Mouse (Mus musculus) small intestine, adult 2 months (tissue): ENCODE results near the gene Clybl. TPM values are rescaled to one million over a fixed set of nuclear protein-coding genes. Genes with fewer than 3 reads are reported as not detected.

ENCODE experiments used
- H3K27ac ChIP-seq: fragments of 200-500 bp; 2 replicates; pipeline ENCODE4 v1.5.1; 2012; ENCODE audit warnings: low read depth, low read length, control low read depth, inconsistent platforms; ENCODE audit not compliant: insufficient read depth
- H3K27me3 ChIP-seq: fragments of 200-500 bp; 2 replicates; pipeline ENCODE4 v1.6.1; 2012; ENCODE audit warnings: mild to moderate bottlenecking, moderate library complexity, low read length, inconsistent platforms; ENCODE audit not compliant: control insufficient read depth, insufficient read depth
- H3K36me3 ChIP-seq: fragments of 200-500 bp; 2 replicates; pipeline ENCODE4 v1.6.1; 2012; ENCODE audit warnings: mild to moderate bottlenecking, low read length, control low read depth, inconsistent platforms; ENCODE audit not compliant: control insufficient read depth, insufficient read depth
- H3K4me1 ChIP-seq: fragments of 200-500 bp; 2 replicates; pipeline ENCODE4 v1.6.1; 2012; ENCODE audit warnings: low read length, inconsistent platforms, mixed read lengths; ENCODE audit not compliant: control insufficient read depth, insufficient read depth, insufficient read length
- H3K4me3 ChIP-seq: fragments of 200-500 bp; 2 replicates; pipeline ENCODE4 v1.5.1; 2012; ENCODE audit warnings: low read depth, mild to moderate bottlenecking, control low read depth, inconsistent platforms, low read length, moderate library complexity
- CTCF ChIP-seq: fragments of 200-500 bp; IDR thresholded peaks from 2 replicates; pipeline ENCODE4 v1.5.1; 2012; ENCODE audit warnings: low read depth, mild to moderate bottlenecking, control low read depth, inconsistent platforms, low read length, moderate library complexity, mixed read lengths; ENCODE audit not compliant: insufficient replicate concordance, insufficient read length; ENCODE audit errors: extremely low read depth
- POLR2A ChIP-seq: fragments of 200-500 bp; IDR thresholded peaks from 2 replicates; pipeline ENCODE4 v1.6.1; 2012; ENCODE audit warnings: low read depth, mild to moderate bottlenecking, control low read depth, inconsistent platforms, low read length, moderate library complexity
- WGBS: fragments of 180-500 bp; shearing (Covaris S2); methylation state at CpG from one replicate; pipeline ENCODE4 v1.1.7; 2018; 5-methylcytosine and 5-hydroxymethylcytosine counted together
- polyA plus RNA-seq: library from polyadenylated mRNA; depleted of rRNA; stranded (reverse); fragments of >200 nt; gene quantifications from 2 replicates; pipeline ENCODE4 v1.2.3, GENCODE M21; 2012

Gene Clybl
- polyA plus RNA-seq, 1 experiment, result 3.1 TPM

DNA sequence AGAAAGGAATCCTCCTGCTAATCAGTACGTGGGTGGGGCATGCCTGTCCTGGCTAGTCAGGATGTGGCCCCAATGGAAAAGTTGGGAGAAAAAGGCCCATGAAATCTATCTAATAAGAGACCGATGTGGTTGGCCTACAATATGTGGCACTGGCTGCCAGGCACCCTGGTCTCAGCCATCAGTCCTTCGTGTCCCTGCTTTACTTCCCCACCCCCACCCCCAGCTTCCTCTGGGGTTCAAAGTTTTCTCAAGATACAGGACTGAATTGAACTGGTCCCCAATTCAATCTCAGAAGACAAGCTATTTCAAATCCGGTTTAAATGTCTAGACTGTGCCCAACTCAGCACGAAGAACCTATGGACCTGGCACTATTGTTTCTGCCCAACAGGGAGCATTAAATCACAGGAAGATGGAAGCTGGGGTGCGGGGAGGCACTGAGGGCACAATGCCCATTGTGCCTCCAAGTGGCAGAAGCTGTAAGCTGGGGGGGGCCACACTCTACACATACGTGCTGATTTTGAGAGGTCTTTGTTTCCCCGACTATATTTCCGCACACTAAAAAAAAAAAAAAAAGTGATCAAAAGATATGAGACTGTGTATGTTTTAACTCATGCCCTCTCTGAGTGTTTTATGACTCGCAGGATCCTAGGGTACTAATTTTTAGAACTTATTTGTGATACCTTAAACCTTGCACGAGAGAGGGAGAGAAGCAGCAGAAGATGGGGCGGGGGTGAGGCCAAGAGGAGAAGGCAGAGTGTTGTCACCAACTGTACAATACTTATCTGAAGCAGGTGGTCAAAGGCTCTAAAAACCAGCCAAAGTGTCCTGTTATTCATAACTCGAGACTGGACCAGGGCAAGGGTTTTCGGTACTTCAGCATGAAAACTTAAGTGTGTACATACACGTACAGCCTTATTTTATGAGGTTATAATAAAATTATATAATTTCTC lies 199.7 kb downstream of the Clybl start:
- Histone ChIP-seq H3K27ac (no peak overlapping the region), H3K4me1 (no peaks in the 10 kb centered on the region), H3K4me3 (no peak overlapping the region), H3K27me3 (no peaks in the 10 kb centered on the region), H3K36me3 (no peaks in the 10 kb centered on the region)
- WGBS, result 84% methylated on average over 15 of the region's 15 CpGs
- no peak for TF ChIP-seq POLR2A
- no peak for TF ChIP-seq CTCF

DNA sequence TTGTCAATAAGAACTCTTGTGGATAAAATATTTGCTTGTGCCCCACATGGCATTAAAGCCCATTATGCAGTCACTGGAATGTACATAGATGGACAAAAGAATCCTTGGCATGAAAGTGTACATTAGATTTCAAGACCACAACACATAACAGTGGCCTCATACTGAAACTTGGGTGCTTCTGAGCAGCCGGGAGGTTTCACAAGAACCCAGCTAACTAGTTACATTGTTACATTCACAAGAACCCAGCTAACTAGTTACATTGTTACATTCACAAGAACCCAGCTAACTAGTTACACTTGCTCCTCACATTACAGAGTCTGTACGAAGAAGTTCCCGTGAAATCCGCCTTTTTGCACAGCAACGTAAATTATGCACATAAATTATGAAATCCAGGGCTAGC lies 200.8 kb downstream of the Clybl start:
- no peaks in the 10 kb centered on the region for H3K27me3 ChIP-seq
- 95% methylated on average over 5 of the region's 5 CpGs for WGBS
- H3K36me3 ChIP-seq, result no peaks in the 10 kb centered on the region
- H3K27ac ChIP-seq, result no peak overlapping the region
- no peaks in the 10 kb centered on the region for H3K4me1 ChIP-seq
- TF ChIP-seq CTCF (no peak), POLR2A (no peak)
- H3K4me3 ChIP-seq, result no peak overlapping the region

DNA sequence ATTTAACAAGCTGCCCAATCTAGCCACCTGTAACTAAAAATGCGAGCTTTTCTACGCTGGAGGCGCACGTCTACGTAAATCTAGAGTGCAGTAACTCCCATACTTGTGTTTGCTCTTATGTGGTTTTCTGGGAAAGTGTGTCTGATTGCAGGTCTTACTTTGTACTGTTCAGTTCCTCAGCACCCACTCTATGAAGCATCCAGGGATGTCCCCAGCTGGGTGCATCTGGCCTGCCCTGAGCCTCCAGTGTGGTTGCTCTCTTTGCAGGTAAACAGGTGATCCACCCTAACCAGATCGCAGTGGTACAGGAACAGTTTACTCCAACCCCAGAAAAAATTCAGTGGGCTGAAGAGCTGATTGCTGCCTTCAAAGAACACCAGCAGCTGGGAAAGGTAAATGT lies 202.4 kb downstream of the Clybl start:
- Histone ChIP-seq H3K4me1 (no peaks in the 10 kb centered on the region), H3K27ac (no peak overlapping the region), H3K27me3 (no peaks in the 10 kb centered on the region), H3K36me3 (no peaks in the 10 kb centered on the region), H3K4me3 (no peak overlapping the region)
- TF ChIP-seq POLR2A (no peak), CTCF (no peak)
- 93% methylated on average over 6 of the region's 6 CpGs for WGBS

DNA sequence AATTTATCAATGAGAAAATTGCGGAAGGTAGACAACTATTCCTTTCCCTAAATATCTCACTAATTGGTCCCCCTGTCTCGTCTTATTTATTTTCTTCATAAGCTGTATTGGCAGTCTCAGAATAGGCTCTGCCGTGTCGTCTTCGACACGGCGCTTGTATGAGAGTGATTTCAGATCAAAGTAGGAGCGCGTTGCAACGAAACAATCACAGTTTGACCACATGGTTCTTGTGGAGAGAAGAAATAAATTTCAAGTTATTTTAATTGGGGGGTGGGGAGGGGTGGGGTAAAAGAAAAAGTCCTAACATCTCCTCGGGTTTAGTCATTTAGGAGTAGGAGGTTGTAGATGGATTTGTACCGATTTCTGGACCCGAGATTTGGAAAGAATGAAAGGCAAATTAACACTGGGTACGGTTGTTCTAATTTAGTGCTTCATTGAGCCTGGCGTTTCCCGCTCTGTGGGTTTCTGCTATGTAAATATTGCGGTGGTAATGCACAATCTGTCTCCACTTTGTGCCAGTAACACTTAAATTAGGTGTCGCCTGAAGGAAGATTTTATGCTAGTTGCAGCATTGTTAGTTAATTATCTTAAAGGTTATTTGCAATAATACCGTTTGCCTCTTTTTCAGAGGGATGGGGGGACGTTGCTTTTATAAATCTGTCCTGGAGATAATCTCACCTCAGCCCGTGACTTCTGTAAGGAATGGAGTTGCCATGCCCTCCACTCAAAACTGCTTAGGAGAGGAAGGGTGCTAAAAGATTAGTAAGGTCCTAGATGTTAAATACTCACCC lies 203.1 kb downstream of the Clybl start:
- Histone ChIP-seq H3K27ac (no peak overlapping the region), H3K4me3 (no peak overlapping the region), H3K36me3 (no peaks in the 10 kb centered on the region), H3K27me3 (no peaks in the 10 kb centered on the region), H3K4me1 (no peaks in the 10 kb centered on the region)
- no peak for TF ChIP-seq POLR2A
- TF ChIP-seq CTCF, result no peak
- WGBS, result 84% methylated on average over 21 of the region's 21 CpGs

DNA sequence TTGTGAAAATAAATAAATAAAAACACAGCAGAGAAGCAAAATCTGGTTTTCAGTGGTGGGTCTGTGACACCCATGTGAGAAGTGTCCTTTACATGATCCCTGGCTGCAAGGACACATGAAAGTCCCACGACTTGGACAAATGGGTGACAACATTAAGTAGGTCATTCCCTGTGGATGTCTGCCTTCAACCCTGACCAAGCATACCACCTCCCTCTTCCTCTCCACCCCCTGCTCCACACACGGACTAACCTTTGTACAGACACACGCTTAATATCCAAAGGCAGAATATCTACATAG lies 203.7 kb downstream of the Clybl start:
- Histone ChIP-seq H3K27ac (no peak overlapping the region), H3K36me3 (no peaks in the 10 kb centered on the region), H3K4me3 (no peak overlapping the region), H3K27me3 (no peaks in the 10 kb centered on the region), H3K4me1 (no peaks in the 10 kb centered on the region)
- WGBS, result 80% methylated on average over 3 of the region's 3 CpGs
- TF ChIP-seq POLR2A (no peak), CTCF (no peak)

DNA sequence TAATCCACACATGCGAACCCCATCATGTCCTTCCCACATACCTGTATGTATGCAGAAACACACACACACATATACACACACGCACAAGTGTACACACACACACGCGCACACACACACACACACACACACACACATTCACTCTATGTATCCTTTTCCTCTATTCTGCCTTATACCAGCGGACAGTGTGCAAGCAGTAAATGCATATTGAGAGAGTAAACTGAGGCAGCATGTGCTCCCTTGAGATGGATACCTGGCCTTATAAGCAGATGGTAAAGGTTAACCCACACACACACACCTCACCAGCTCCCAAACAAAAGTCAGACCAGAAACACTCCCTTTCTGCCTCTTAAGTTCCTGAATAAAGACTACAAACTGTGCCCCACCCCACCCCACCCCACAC lies 204.3 kb downstream of the Clybl start:
- Histone ChIP-seq H3K4me1 (no peaks in the 10 kb centered on the region), H3K4me3 (no peak overlapping the region), H3K27me3 (no peaks in the 10 kb centered on the region), H3K27ac (no peak overlapping the region), H3K36me3 (no peaks in the 10 kb centered on the region)
- TF ChIP-seq CTCF, result no peak
- no peak for TF ChIP-seq POLR2A
- 94% methylated on average over 5 of the region's 5 CpGs for WGBS
